Mouse (Mus musculus): ENCODE results near the gene Aebp2.
"Not testable (repeated sequence)": the region's sequence is repeated elsewhere in the genome, so short reads cannot be mapped to it uniquely, and the experiment has no call there.

Gene Aebp2

GRCm38 (mm10) chr6:140622391-140623225 is at the start of gene Aebp2:
TSS of gene Aebp2 (plus strand) at chr6:140622663.
- CTCF ChIA-PET, result interaction anchor here (0.6 kb wide), 1 partner anchor 9 kb away, joined by 4 read pairs; no protein-coding TSS in a partner anchor

- CTCF ChIA-PET, result no interaction called here
Measured at GRCm38 (mm10) chr6:140574943-140575342, 47.5 kb upstream of the Aebp2 start.

GRCm38 (mm10) chr6:140576133-140576532 is 46.3 kb upstream of the Aebp2 start:
- CTCF ChIA-PET, result no interaction called here

GRCm38 (mm10) chr6:140576961-140577821 is 45.3 kb upstream of the Aebp2 start:
- CTCF ChIA-PET, result interaction anchor here (1.0 kb wide), 1 partner anchor 14 kb away, joined by 3 read pairs; no protein-coding TSS in a partner anchor

- CTCF ChIA-PET, result interaction anchor here (1.0 kb wide), 1 partner anchor 13 kb away, joined by 3 read pairs; no protein-coding TSS in a partner anchor
Measured at GRCm38 (mm10) chr6:140577822-140578170, 44.7 kb upstream of the Aebp2 start.

- CTCF ChIA-PET, result not testable (repeated sequence)
Measured at GRCm38 (mm10) chr6:140578985-140579384, 43.5 kb upstream of the Aebp2 start.

GRCm38 (mm10) chr6:140580170-140580569 is 42.3 kb upstream of the Aebp2 start:
- CTCF ChIA-PET, result no interaction called here

GRCm38 (mm10) chr6:140586714-140587259 is 35.7 kb upstream of the Aebp2 start:
- CTCF ChIA-PET, result interaction anchor here (0.5 kb wide), 1 partner anchor 180 kb away, joined by 3 read pairs; no protein-coding TSS in a partner anchor

- CTCF ChIA-PET, result interaction anchor here (0.8 kb wide), 1 partner anchor 14 kb away, joined by 3 read pairs; no protein-coding TSS in a partner anchor
Measured at GRCm38 (mm10) chr6:140591331-140591730, 31.1 kb upstream of the Aebp2 start.

GRCm38 (mm10) chr6:140592713-140593112 is 29.8 kb upstream of the Aebp2 start:
- CTCF ChIA-PET, result no interaction called here

GRCm38 (mm10) chr6:140593420-140594170 is 28.9 kb upstream of the Aebp2 start:
- CTCF ChIA-PET, result no interaction called here

- CTCF ChIA-PET, result not testable (repeated sequence)
Measured at GRCm38 (mm10) chr6:140595551-140595950, 26.9 kb upstream of the Aebp2 start.

- CTCF ChIA-PET, result no interaction called here
Measured at GRCm38 (mm10) chr6:140597381-140598329, 24.8 kb upstream of the Aebp2 start.

- CTCF ChIA-PET, result no interaction called here
Measured at GRCm38 (mm10) chr6:140598516-140598915, 23.9 kb upstream of the Aebp2 start.

GRCm38 (mm10) chr6:140599337-140599736 is 23.1 kb upstream of the Aebp2 start:
- CTCF ChIA-PET, result no interaction called here

- CTCF ChIA-PET, result not testable (repeated sequence)
Measured at GRCm38 (mm10) chr6:140600671-140601070, 21.8 kb upstream of the Aebp2 start.

GRCm38 (mm10) chr6:140601175-140601574 is 21.3 kb upstream of the Aebp2 start:
- CTCF ChIA-PET, result no interaction called here

GRCm38 (mm10) chr6:140603228-140603944 is 19.1 kb upstream of the Aebp2 start:
- CTCF ChIA-PET, result interaction anchor here (0.6 to 0.7 kb wide), 2 partner anchors 40 to 163 kb away, joined by 4 to 9 read pairs; no protein-coding TSS in a partner anchor

GRCm38 (mm10) chr6:140605173-140605572 is 17.3 kb upstream of the Aebp2 start:
- CTCF ChIA-PET, result not testable (repeated sequence)

- CTCF ChIA-PET, result no interaction called here
Measured at GRCm38 (mm10) chr6:140605732-140606131, 16.7 kb upstream of the Aebp2 start.

Measured in spleen, embryonic (tissue).